Mouse (Mus musculus) neutrophil, adult 59 days (primary cell): Measurements from ENCODE around the gene Actg2. TPM values are rescaled to one million over a fixed set of nuclear protein-coding genes. Genes with fewer than 3 reads are reported as not detected.

Source experiments
- total RNA-seq, 2 experiments: library from RNA; stranded (reverse); gene quantifications; 1 replicate in 1 of 2; 2 replicates in 1 of 2; pipeline ENCODE4 v1.2.4; 2023

The Actg2 gene
- not detected for total RNA-seq

GRCm38 (mm10) chr6:83536028-83536794 lies at the start of gene Actg2:
Actg2 (minus strand) TSS chr6:83536265.

GRCm38 (mm10) chr6:83572671-83573070 lies 36.6 kb upstream of the Actg2 start, which contains the start of gene Stambp:
Stambp (minus strand) TSS chr6:83572729.

GRCm38 (mm10) chr6:83506258-83507167 lies 29.6 kb downstream of the Actg2 start, which contains the start of gene Dguok:
Dguok (minus strand) TSS chr6:83506969.

Other genes starting within 250 kb of the Actg2 start
- gene Mthfd2, start 210.4 kb downstream of the Actg2 start, total RNA-seq: 10 to 100 TPM; 18.9 to 26.7 TPM
- gene Mob1a, start 210.2 kb downstream of the Actg2 start, total RNA-seq: 100 to 1,000 TPM; 153 to 159 TPM
- 10 to 100 TPM; 14.0 to 15.7 TPM for gene Bola3, start 187.1 kb downstream of the Actg2 start, total RNA-seq
- 10 to 100 TPM; 63.5 to 67.4 TPM for gene Tet3, start 77.2 kb downstream of the Actg2 start, total RNA-seq
- 10 to 100 TPM; 15.9 to 20.9 TPM for gene Dguok, start 29.3 kb downstream of the Actg2 start, total RNA-seq
- 10 to 100 TPM; 20.1 to 23.1 TPM for gene Stambp, start 36.5 kb upstream of the Actg2 start, total RNA-seq
- gene Clec4f, start 119.9 kb upstream of the Actg2 start, total RNA-seq: not detected
- not detected for gene Cd207, start 141.6 kb upstream of the Actg2 start, total RNA-seq
- gene Vax2, start 175.0 kb upstream of the Actg2 start, total RNA-seq: not detected
- gene Atp6v1b1, start 206.7 kb upstream of the Actg2 start, total RNA-seq: not detected
- gene Ankrd53, start 226.4 kb upstream of the Actg2 start, total RNA-seq: not detected
- 10 to 100 TPM; 34.4 to 55.5 TPM for gene Tex261, start 239.5 kb upstream of the Actg2 start, total RNA-seq